Mouse (Mus musculus): ENCODE measurements around the gene Tpp1. TPM values are rescaled to one million over a fixed set of nuclear protein-coding genes. Genes with fewer than 3 reads are reported as not detected.

The Tpp1 gene
- total and polyA plus RNA-seq, 3 experiments = 19.1 to 49.1 (median 29.9) TPM

- Histone ChIP-seq H3K9ac (ENCODE audit: insufficient read depth, low read depth) (no peak overlapping the region), H3K4me3 (replicated peaks in 1 of 3; ENCODE audit: low read depth in 2 of 3, low read length in 2 of 3, poor library complexity in 1 of 3) (no peak overlapping the region), H3K4me1 (ENCODE audit: control insufficient read depth in 1 of 2, insufficient read depth in 2 of 2) (peaks cover 11 to 25% of the 10 kb centered on the region in 2 experiments), H3K27me3 (replicated peaks) (no peaks in the 10 kb centered on the region), H3K36me3 (replicated peaks in 1 of 2; ENCODE audit: control insufficient read depth in 1 of 2, insufficient read depth in 1 of 2, low read length in 1 of 2) (no peaks in the 10 kb centered on the region), H3K9me3 (replicated peaks; ENCODE audit: low read length) (no peaks in the 10 kb centered on the region), H3K4me2 (ENCODE audit: insufficient read depth, low read depth, poor library complexity, severe bottlenecking) (no peak overlapping the region), H3K79me2 (replicated peaks; ENCODE audit: control insufficient read depth, extremely low read depth, insufficient read depth, poor library complexity, severe bottlenecking) (no peaks in the 10 kb centered on the region), H3K27ac (ENCODE audit: insufficient read depth, low read depth) (no peak overlapping the region)
- dilution Hi-C loops (cut with MboI; ENCODE audit: extremely low pct_ligation_motif_present, extremely low pct_unique_long_range_greater_than_20kb, low sequenced_read_pairs) = no loop called here
- in situ Hi-C loops (cut with MboI; ENCODE audit: low pct_ligation_motif_present, low pct_unique_long_range_greater_than_20kb, low sequenced_read_pairs) = no loop called here
- no peak for DNase-seq (ENCODE audit: extremely low read depth)
- no peak for TF ChIP-seq TBP (conservative IDR thresholded peaks at IDR 0.05; ENCODE audit: low read depth, low read length)
- no peak for TF ChIP-seq CHD2 (IDR thresholded peaks at IDR 0.05; ENCODE audit: low read length)
- TF ChIP-seq MEF2A (IDR thresholded peaks at IDR 0.05; ENCODE audit: borderline replicate concordance, low read depth, low read length) = no peak
- TF ChIP-seq RAD21 (IDR thresholded peaks at IDR 0.05; ENCODE audit: low read depth, low read length) = no peak
- TF ChIP-seq TCF12 (IDR thresholded peaks at IDR 0.05; ENCODE audit: low read depth, low read length) = no peak
- TF ChIP-seq E2F4 (IDR thresholded peaks at IDR 0.05; ENCODE audit: insufficient replicate concordance, low read depth, low read length) = no peak
- TF ChIP-seq HCFC1 (IDR thresholded peaks at IDR 0.05; ENCODE audit: low read depth, low read length) = no peak
- TF ChIP-seq POLR2A (IDR thresholded peaks at IDR 0.05; ENCODE audit: low read depth, low read length) = no peak
- TF ChIP-seq MXI1 (IDR thresholded peaks at IDR 0.05; ENCODE audit: low read depth, low read length) = no peak
- TF ChIP-seq ETS1 (conservative IDR thresholded peaks at IDR 0.05; ENCODE audit: low read depth, low read length) = no peak
These were observed 25.3 kb upstream of the Tpp1 start for GRCm38 (mm10) chr7:105777316-105777715.

- H3K27me3 ChIP-seq (replicated peaks) = no peaks in the 10 kb centered on the region
- no peak overlapping the region for H3K4me2 ChIP-seq (ENCODE audit: insufficient read depth, low read depth, poor library complexity, severe bottlenecking)
- TF ChIP-seq SMC3 (IDR thresholded peaks at IDR 0.05; ENCODE audit: low read depth, low read length) = no peak
- TF ChIP-seq PAX5 (IDR thresholded peaks at IDR 0.05; ENCODE audit: low read length) = no peak
- no peak for TF ChIP-seq BHLHE40 (IDR thresholded peaks at IDR 0.05; ENCODE audit: low read depth, low read length)
- no peak for TF ChIP-seq E2F4 (IDR thresholded peaks at IDR 0.05; ENCODE audit: insufficient replicate concordance, low read depth, low read length)
- TF ChIP-seq MAFK (IDR thresholded peaks at IDR 0.05; ENCODE audit: insufficient replicate concordance, low read length) = no peak
- TF ChIP-seq NRF1 (IDR thresholded peaks at IDR 0.05; ENCODE audit: low read depth, low read length) = no peak
- no peak for TF ChIP-seq ZC3H11A (IDR thresholded peaks at IDR 0.05; ENCODE audit: low read depth, low read length)
- TF ChIP-seq JUND (conservative IDR thresholded peaks at IDR 0.05; ENCODE audit: low read depth, low read length) = no peak
- TF ChIP-seq ZMIZ1 (IDR thresholded peaks at IDR 0.05; ENCODE audit: low read depth, low read length) = no peak
- no peak for TF ChIP-seq CTCF (conservative IDR thresholded peaks at IDR 0.05 in 1 of 2, IDR thresholded peaks at IDR 0.05 in 1 of 2; ENCODE audit: low read depth in 2 of 2, low read length in 2 of 2)
- TF ChIP-seq MAX (IDR thresholded peaks at IDR 0.05; ENCODE audit: low read length) = no peak
- TF ChIP-seq RAD21 (IDR thresholded peaks at IDR 0.05; ENCODE audit: low read depth, low read length) = no peak
- TF ChIP-seq GABPA (IDR thresholded peaks at IDR 0.05; ENCODE audit: insufficient replicate concordance, low read depth, low read length) = no peak
- no peak for TF ChIP-seq HCFC1 (IDR thresholded peaks at IDR 0.05; ENCODE audit: low read depth, low read length)
- no peak for TF ChIP-seq POLR2AphosphoS2 (IDR thresholded peaks at IDR 0.05; ENCODE audit: low read depth, low read length)
- no peak for TF ChIP-seq MEF2A (IDR thresholded peaks at IDR 0.05; ENCODE audit: borderline replicate concordance, low read depth, low read length)
- no peak for TF ChIP-seq MYC (IDR thresholded peaks at IDR 0.05; ENCODE audit: low read depth, low read length)
- TF ChIP-seq MXI1 (IDR thresholded peaks at IDR 0.05; ENCODE audit: low read depth, low read length) = no peak
- H3K9me3 ChIP-seq (replicated peaks; ENCODE audit: low read length) = no peaks in the 10 kb centered on the region
- H3K4me1 ChIP-seq (ENCODE audit: control insufficient read depth in 1 of 2, insufficient read depth in 2 of 2) = peaks cover 11 to 32% of the 10 kb centered on the region in 2 experiments
- H3K36me3 ChIP-seq (replicated peaks in 1 of 2; ENCODE audit: control insufficient read depth in 1 of 2, insufficient read depth in 1 of 2, low read length in 1 of 2) = no peaks in the 10 kb centered on the region
- H3K4me3 ChIP-seq (replicated peaks in 1 of 3; ENCODE audit: low read depth in 2 of 3, low read length in 2 of 3, poor library complexity in 1 of 3) = no peak overlapping the region
- in situ Hi-C loops (cut with MboI; ENCODE audit: low pct_ligation_motif_present, low pct_unique_long_range_greater_than_20kb, low sequenced_read_pairs) = no loop called here
- dilution Hi-C loops (cut with MboI; ENCODE audit: extremely low pct_ligation_motif_present, extremely low pct_unique_long_range_greater_than_20kb, low sequenced_read_pairs) = no loop called here
- no peak overlapping the region for H3K27ac ChIP-seq (ENCODE audit: insufficient read depth, low read depth)
- H3K9ac ChIP-seq (ENCODE audit: insufficient read depth, low read depth) = no peak overlapping the region
- no peaks in the 10 kb centered on the region for H3K79me2 ChIP-seq (replicated peaks; ENCODE audit: control insufficient read depth, extremely low read depth, insufficient read depth, poor library complexity, severe bottlenecking)
- no peak for DNase-seq (ENCODE audit: extremely low read depth)
These were observed 24.0 kb upstream of the Tpp1 start for GRCm38 (mm10) chr7:105776026-105776425.

All from CH12.LX (cell line).